Mouse (Mus musculus) bone marrow, adult 2 months (tissue): Measurements from ENCODE around the gene Rtn4rl1.

Experiments used
- CTCF ChIP-seq: fragments of 200-500 bp; IDR thresholded peaks from 2 replicates; pipeline ENCODE4 v1.5.1; 2011; ENCODE audit warnings: low read length, control low read depth; ENCODE audit not compliant: control insufficient read depth, insufficient read depth
- POLR2A ChIP-seq: fragments of 200-500 bp; IDR thresholded peaks from 2 replicates; pipeline ENCODE4 v1.6.1; 2011; ENCODE audit warnings: low read depth, mild to moderate bottlenecking, control low read depth, low read length, borderline replicate concordance; ENCODE audit not compliant: control insufficient read depth

DNA sequence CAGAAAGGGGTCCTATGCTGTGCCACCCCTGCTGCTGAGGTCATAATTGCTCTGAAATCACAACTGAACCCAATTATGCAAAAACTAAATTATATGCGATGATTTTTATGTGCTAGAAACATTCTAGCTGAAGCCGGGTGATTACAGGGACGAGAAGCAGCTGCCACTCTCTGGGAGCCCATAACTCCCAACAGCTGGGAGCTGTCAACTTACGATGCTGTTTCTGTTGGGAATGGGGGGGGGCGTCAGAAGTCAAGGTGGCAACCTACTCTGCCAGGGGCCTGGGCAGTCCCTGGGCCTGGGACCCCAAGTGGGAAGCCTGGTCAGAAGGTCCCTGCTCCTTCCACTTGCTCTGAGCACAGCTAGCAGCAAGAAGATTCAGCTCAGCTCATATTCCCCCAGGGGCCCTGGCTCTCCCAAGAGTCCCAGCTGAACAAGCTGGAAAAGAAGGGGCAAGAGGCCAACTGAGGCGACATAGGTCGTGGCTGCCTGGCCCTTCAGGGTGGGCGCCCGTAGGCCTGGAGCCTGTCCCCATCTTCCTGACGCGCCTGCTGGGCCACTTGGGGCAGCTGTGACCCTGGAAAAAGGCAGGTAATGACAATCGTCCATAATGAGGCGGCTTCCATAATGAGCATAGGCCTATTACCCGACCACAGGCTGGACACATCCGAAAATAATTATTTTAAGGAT is 69.8 kb downstream of the Rtn4rl1 start:
- no peak for TF ChIP-seq POLR2A
- no peak for TF ChIP-seq CTCF
